Mouse (Mus musculus): ENCODE data around the gene Scn7a.

- TF ChIP-seq MAX (IDR thresholded peaks at IDR 0.05) (no peak), CTCF (IDR thresholded peaks at IDR 0.05; ENCODE audit: control insufficient read depth, insufficient read depth, insufficient read length) (no peak), FOSL1 (IDR thresholded peaks at IDR 0.05; ENCODE audit: insufficient read depth, low read length, poor library complexity, severe bottlenecking) (no peak), MYOG (IDR thresholded peaks at IDR 0.05; ENCODE audit: control insufficient read depth, extremely low read depth, insufficient read length) (no peak), USF1 (IDR thresholded peaks at IDR 0.05; ENCODE audit: low read depth) (no peak)
Measured at GRCm38 (mm10) chr2:66780884-66781283, 3.8 kb downstream of the Scn7a start.

All from C2C12 (cell line).